Mouse (Mus musculus) kidney, embryonic 14.5 days (tissue): ENCODE data around the gene Lrrc74a. TPM values are rescaled to one million over a fixed set of nuclear protein-coding genes. Genes with fewer than 3 reads are reported as not detected.

Source experiments
- ATAC-seq: fragments of 200-750 bp; cut with Nextera tagmentation; 2 replicates; pipeline ENCODE4 v1.8.0; 2017; ENCODE audit warnings: moderate number of reproducible peaks, mild to moderate bottlenecking, moderate TSS enrichment, moderate library complexity; ENCODE audit not compliant: low FRiP score, low TSS enrichment
- H3K27ac ChIP-seq: fragments of 300-500 bp; sonication (generic); 2 replicates; pipeline ENCODE4 v1.5.1; 2014; ENCODE audit warnings: low read depth, mild to moderate bottlenecking, low read length, moderate library complexity, mixed read lengths
- H3K27me3 ChIP-seq: fragments of 300-500 bp; sonication (generic); 2 replicates; pipeline ENCODE4 v1.6.1; 2014; ENCODE audit warnings: mild to moderate bottlenecking, low read length; ENCODE audit not compliant: control insufficient read depth, insufficient read depth
- H3K36me3 ChIP-seq: fragments of 300-500 bp; sonication (generic); 2 replicates; pipeline ENCODE4 v1.6.1; 2014; ENCODE audit warnings: low read length, mixed read lengths; ENCODE audit not compliant: control insufficient read depth, insufficient read depth
- H3K4me1 ChIP-seq: fragments of 300-500 bp; sonication (generic); 2 replicates; pipeline ENCODE4 v1.6.1; 2014; ENCODE audit warnings: low read length, mixed read lengths; ENCODE audit not compliant: control insufficient read depth, insufficient read depth
- H3K4me2 ChIP-seq: fragments of 300-500 bp; sonication (generic); replicated peaks from 2 replicates; pipeline ENCODE4 v1.6.1; 2014; ENCODE audit warnings: low read depth, mild to moderate bottlenecking, low read length
- H3K4me3 ChIP-seq: fragments of 300-500 bp; sonication (generic); 2 replicates; pipeline ENCODE4 v1.5.1; 2014; ENCODE audit warnings: mild to moderate bottlenecking, low read length
- H3K9ac ChIP-seq: fragments of 300-500 bp; sonication (generic); 2 replicates; pipeline ENCODE4 v1.6.1; 2014; ENCODE audit warnings: low read depth, mild to moderate bottlenecking, low read length, moderate library complexity
- H3K9me3 ChIP-seq: fragments of 300-500 bp; sonication (generic); 2 replicates; pipeline ENCODE4 v1.6.1; 2016; ENCODE audit warnings: low read length; ENCODE audit not compliant: control insufficient read depth
- WGBS: fragments of 180-500 bp; shearing (Covaris S2); extraction: QIAGEN DNeasy Blood & Tissue Kit; methylation state at CpG from one replicate; pipeline ENCODE4 v1.1.7; 2014; 5-methylcytosine and 5-hydroxymethylcytosine counted together
- polyA plus RNA-seq: library from polyadenylated mRNA; unstranded; fragments of >200 nt; fragmentation: Nextera tagmentation; extraction: Ambion mirVana; gene quantifications from 2 replicates; pipeline ENCODE4 v1.2.1, GENCODE M21; 2014

The Lrrc74a gene
- polyA plus RNA-seq, 1 experiment from 2014 or later = not detected

DNA sequence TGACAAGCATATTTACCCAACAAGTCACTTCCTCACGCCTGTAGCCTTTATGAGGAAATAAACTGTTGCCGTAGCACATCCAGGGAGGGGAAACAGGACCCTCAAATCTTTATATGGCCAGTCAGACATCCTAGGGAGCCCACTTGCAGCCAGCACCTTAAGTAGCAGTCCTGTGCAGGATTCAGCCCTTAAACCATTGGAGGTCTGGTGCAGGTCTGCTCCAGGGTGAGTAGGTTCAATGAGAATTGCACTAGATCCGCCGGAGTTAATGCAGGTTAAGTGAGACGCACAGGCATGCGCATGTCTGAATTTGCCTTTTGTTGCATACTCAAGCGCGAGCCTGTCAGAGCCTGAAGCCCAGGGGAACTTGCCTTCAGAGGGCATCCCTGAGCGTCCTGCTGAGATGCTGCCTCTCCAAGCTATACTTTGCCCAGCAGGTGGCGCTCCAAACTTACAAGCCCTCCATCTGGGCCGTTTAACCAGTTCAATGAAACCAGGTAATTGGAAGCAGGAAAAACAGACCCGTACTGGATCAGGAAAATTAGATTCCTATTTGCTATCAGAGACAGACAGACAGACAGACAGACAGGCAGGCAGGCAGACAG, 37.8 kb downstream of the Lrrc74a start:
- H3K27ac ChIP-seq = no peak overlapping the region
- H3K9ac ChIP-seq = no peak overlapping the region
- ATAC-seq = peak; percentile 85
- no peaks in the 10 kb centered on the region for H3K9me3 ChIP-seq
- H3K36me3 ChIP-seq = no peaks in the 10 kb centered on the region
- no peaks in the 10 kb centered on the region for H3K27me3 ChIP-seq
- H3K4me2 ChIP-seq = no peak overlapping the region
- WGBS = 8% methylated on average over 12 of the region's 12 CpGs
- no peaks in the 10 kb centered on the region; the same call in 1 of the 2 replicates for H3K4me1 ChIP-seq
- no peak overlapping the region for H3K4me3 ChIP-seq

DNA sequence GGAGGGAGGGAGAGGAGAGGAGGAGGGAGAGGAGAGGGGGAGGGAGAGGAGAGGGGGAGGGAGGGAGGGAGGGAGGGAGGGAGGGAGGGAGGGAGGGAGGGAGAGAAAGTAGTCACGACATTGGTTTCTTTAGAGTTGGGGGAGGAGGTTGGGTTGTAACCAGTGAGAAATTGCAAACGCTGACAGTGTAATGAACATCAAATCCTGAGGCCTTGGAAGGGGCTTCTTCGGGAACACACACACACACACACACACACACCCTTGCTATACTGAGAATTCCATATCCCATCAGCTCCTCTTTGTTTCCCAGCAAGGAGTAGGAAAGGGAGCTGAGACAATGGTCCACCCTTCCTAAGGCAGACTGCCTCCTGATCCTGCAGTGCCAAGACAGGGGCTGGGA, 38.4 kb downstream of the Lrrc74a start:
- no peaks in the 10 kb centered on the region for H3K27me3 ChIP-seq
- 29% methylated on average over 3 of the region's 3 CpGs for WGBS
- ATAC-seq = no peak
- H3K36me3 ChIP-seq = no peaks in the 10 kb centered on the region
- H3K9me3 ChIP-seq = no peaks in the 10 kb centered on the region
- no peaks in the 10 kb centered on the region; the same call in 1 of the 2 replicates for H3K4me1 ChIP-seq
- H3K9ac ChIP-seq = no peak overlapping the region
- no peak overlapping the region for H3K4me3 ChIP-seq
- no peak overlapping the region for H3K4me2 ChIP-seq
- H3K27ac ChIP-seq = no peak overlapping the region

DNA sequence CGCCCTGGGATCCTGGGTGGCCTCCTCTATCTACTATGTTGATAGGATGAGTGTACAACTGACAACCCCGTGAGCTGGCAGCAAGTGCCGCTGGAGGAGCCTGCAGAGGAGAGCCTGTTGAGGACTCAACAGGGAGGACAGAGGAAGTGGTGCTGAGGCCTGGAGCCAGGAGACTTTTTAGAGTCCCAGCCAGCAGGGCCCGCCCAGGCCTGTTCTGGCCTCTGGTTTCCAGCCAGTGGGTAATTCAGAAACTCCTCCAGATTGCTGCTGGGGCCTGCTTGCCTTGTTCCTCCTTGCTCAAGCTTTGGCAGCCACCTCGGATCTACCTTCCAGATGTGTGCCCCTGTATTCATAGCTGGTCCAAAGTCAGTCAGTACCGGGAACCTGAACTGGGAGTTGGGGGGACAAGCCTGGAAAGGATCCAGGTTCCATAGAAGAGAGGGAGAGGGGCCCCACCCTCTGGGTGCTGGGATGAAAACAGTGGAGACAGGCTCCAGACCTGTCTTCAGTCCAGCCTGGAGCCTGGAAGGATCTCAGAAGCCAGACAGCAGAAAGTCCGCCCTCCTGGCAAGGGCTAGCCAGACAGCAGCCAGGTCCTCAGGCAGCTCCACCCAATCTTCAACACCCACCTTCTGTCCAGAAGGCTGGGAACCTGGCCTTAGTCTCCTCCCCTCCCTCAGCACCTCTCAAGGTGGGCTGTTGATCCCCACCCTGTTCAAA, 41.6 kb downstream of the Lrrc74a start:
- Histone ChIP-seq H3K27ac (no peak overlapping the region), H3K9me3 (no peaks in the 10 kb centered on the region), H3K36me3 (no peaks in the 10 kb centered on the region), H3K4me1 (no peaks in the 10 kb centered on the region), H3K4me3 (no peak overlapping the region), H3K27me3 (no peaks in the 10 kb centered on the region), H3K4me2 (no peak overlapping the region), H3K9ac (no peak overlapping the region)
- peak; percentile 18; the same call in 1 of the 2 replicates for ATAC-seq
- WGBS = 76% methylated on average over 7 of the region's 7 CpGs

DNA sequence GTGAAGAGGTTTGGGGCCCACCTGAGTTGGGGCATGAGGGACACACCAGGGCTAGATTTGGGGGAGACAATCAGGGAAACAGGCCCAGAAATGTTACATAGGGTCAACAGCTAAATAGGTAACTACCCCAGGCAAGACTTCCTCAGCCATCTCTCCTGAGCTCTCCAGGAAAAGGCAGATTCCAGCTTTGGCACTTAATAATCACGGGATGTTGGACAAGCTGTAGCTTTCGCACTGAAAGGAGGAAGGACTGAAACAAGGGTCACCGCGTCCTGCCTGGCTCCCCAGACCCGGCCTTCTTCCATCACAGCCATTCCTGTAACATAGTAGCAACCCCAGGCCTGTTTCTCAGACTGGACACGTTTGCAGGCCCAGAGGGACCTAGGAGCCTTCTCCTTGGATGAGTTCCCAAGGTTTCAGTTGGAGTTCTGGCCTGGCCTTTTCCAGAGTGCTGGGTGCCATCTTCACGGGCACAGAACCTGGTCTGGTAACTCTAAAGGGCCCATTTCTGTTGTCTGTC, 42.2 kb downstream of the Lrrc74a start:
- Histone ChIP-seq H3K36me3 (no peaks in the 10 kb centered on the region), H3K9me3 (no peaks in the 10 kb centered on the region), H3K4me3 (no peak overlapping the region), H3K4me1 (no peaks in the 10 kb centered on the region), H3K27ac (no peak overlapping the region), H3K9ac (no peak overlapping the region), H3K4me2 (no peak overlapping the region), H3K27me3 (no peaks in the 10 kb centered on the region)
- no peak for ATAC-seq
- WGBS = 78% methylated on average over 7 of the region's 7 CpGs

DNA sequence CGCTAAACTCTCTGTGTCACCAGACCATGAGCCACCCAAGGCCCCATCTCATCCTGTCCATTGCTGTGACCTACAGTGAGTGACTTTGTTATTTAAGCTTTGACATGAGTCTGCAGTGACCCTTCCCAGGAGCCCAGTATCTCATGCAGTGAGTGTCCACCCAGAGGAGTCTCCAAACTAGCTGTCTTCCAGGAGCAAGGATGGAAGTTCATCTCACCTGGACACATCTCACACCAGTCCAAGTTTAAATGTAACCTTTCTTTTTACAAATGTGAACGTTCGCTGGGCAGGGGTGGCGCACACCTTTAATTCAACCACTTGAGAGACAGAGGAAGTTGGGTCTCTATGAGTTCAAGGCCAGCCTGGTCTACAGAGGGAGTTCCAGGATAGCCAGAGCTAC, 44.4 kb downstream of the Lrrc74a start:
- no peaks in the 10 kb centered on the region for H3K36me3 ChIP-seq
- no peak overlapping the region for H3K27ac ChIP-seq
- H3K9me3 ChIP-seq = no peaks in the 10 kb centered on the region
- no peak overlapping the region for H3K9ac ChIP-seq
- no peak overlapping the region for H3K4me2 ChIP-seq
- no peaks in the 10 kb centered on the region for H3K27me3 ChIP-seq
- no peak for ATAC-seq
- H3K4me3 ChIP-seq = no peak overlapping the region
- peaks cover 5% of the 10 kb centered on the region; the same call in 1 of the 2 replicates for H3K4me1 ChIP-seq
- WGBS = 88% methylated on average over 4 of the region's 4 CpGs

DNA sequence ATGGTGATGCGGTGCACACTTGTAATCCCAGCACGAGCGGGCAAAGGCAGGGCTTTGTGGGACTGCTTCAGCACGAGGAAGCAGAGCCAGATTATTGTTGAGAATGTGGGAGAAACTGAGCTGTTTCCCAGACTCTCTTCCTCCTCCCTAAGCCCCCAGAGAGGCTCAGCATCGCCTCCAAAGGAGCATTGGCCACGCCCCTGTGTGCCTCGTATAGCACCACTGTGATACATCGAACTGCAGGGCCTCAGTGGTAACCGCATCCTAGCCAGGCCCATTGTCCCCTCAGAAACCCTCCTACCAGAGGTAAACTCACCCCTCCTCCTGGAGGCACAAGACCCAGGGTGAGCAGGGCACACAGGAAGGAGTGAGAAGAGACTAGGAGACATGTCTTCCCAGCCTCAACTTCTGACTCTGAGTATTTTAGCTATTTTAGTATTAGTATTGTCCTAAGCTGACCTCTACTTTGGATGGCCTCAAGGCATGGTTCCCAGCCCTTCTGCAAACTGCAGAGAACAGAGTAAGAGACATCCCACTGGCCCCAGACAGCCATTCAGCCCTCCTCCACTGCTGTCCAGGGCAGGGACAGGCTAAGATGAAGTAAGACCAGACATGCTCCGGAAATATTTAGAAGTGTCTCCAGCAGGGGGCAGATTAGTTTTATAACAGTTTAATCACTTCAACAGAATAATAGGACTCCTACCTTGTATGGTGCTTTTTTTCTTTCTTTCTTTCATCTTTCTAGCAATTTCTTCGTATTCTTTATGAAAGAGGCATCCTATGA, 45.2 kb downstream of the Lrrc74a start:
- Histone ChIP-seq H3K4me1 (peaks cover 5% of the 10 kb centered on the region; the same call in 1 of the 2 replicates), H3K36me3 (no peaks in the 10 kb centered on the region), H3K27ac (no peak overlapping the region), H3K4me3 (no peak overlapping the region), H3K9me3 (no peaks in the 10 kb centered on the region), H3K4me2 (no peak overlapping the region), H3K9ac (no peak overlapping the region), H3K27me3 (no peaks in the 10 kb centered on the region)
- no peak for ATAC-seq
- WGBS = 57% methylated on average over 11 of the region's 11 CpGs

DNA sequence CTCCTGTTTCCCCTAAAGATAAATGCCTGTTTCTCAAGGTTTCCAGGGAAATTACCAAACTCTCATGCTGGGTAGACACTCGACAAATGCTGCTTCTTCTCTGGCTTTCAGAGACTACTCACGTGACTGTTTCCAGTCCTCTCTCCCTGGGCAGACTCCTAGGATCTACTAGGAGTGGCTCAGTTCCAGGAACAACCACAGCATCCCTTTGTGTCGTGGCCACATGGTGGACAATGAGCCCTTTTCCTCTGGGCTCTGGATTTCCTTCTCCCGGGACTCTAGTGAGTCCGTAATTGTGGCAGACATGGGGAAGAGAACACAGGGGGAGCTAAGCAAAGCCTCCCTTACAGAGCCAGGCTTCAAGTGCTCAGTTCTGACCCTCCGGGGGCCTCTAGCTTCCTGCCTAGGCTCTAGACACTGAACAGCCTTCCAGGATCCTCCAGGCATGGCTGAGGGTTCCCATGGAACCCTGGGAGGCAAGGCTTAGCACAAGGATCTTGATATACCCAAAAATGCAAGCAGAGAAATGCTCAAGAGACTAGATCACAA, 47.6 kb downstream of the Lrrc74a start:
- Histone ChIP-seq H3K36me3 (no peaks in the 10 kb centered on the region), H3K4me3 (no peak overlapping the region), H3K27me3 (no peaks in the 10 kb centered on the region), H3K27ac (peak overlapping the region; percentile 55; the same call in 1 of the 2 replicates), H3K4me2 (no peak overlapping the region), H3K4me1 (peaks cover 5% of the 10 kb centered on the region; the same call in 1 of the 2 replicates), H3K9me3 (no peaks in the 10 kb centered on the region), H3K9ac (no peak overlapping the region)
- 0 out of 2 replicates have a peak, but pooled peaks have one; percentile 50 for ATAC-seq
- WGBS = 49% methylated on average over 6 of the region's 6 CpGs

DNA sequence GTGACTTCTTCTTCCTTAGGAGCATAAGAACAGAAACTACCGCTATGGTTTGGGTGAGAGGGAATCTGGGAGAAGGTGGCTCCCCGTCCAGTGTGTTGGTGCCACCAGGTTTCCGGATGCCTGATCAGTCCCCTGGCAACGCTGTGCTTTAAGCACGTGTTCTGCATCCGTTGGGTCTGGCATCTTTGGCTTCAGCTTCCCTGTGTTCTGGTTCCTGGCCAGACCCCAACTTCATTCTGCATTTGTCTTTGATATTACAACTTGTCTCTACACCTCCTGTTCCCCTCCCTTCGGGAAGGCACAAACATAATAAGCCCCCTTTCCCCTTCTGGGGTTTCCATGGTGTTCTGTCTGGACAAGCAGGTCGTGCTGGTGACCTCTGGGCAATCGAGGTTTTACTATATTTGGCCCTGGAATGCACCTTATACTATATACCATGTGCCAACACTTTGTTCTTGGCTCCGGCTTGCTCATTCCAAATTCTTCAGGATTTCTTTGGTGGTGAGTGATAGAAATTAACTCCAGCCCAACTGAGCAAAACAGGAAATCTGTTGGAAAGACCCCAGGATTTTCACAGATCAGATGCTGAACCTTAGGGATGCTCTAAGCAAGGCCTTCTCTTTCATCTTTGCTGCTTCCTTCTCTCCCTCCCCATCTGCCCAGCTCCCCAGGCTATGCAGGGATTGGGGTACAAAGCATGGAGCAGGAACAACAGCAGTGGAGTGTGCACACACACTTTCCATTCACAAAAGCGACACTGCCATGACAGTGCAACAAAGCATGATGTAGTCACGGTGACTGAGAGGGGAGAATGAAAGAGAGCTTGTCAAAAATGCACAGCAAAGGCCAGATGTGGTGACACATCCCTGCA, 52.2 kb downstream of the Lrrc74a start:
- H3K4me3 ChIP-seq = no peak overlapping the region
- no peak for ATAC-seq
- WGBS = 80% methylated on average over 12 of the region's 12 CpGs
- no peak overlapping the region for H3K9ac ChIP-seq
- no peaks in the 10 kb centered on the region for H3K27me3 ChIP-seq
- H3K4me1 ChIP-seq = peaks cover 13% of the 10 kb centered on the region
- H3K36me3 ChIP-seq = no peaks in the 10 kb centered on the region
- H3K27ac ChIP-seq = no peak overlapping the region
- H3K9me3 ChIP-seq = no peaks in the 10 kb centered on the region
- no peak overlapping the region for H3K4me2 ChIP-seq
